Mouse (Mus musculus) embryonic fibroblast, embryonic 13.5 days (primary cell): ENCODE measurements around the gene Olfr356. TPM values are rescaled to one million over a fixed set of nuclear protein-coding genes. Genes with fewer than 3 reads are reported as not detected.

ENCODE experiments used
- H3K27ac ChIP-seq: 2 replicates; pipeline ENCODE4 v1.5.1; 2012; ENCODE audit warnings: low read length, control low read depth, inconsistent platforms; ENCODE audit not compliant: insufficient read depth
- H3K4me1 ChIP-seq: 2 replicates; pipeline ENCODE4 v1.6.1; 2011; ENCODE audit warnings: low read length; ENCODE audit not compliant: control insufficient read depth, insufficient read depth
- H3K4me3 ChIP-seq: 2 replicates; pipeline ENCODE4 v1.5.1; 2011; ENCODE audit warnings: mild to moderate bottlenecking, control low read depth, low read length; ENCODE audit not compliant: insufficient read depth
- CTCF ChIP-seq: IDR thresholded peaks from 2 replicates; pipeline ENCODE4 v1.5.1; 2011; ENCODE audit warnings: mild to moderate bottlenecking, control low read depth, low read length, moderate library complexity, borderline replicate concordance; ENCODE audit not compliant: insufficient read depth
- POLR2A ChIP-seq: IDR thresholded peaks from 2 replicates; pipeline ENCODE4 v1.6.1; 2011; ENCODE audit warnings: low read depth, mild to moderate bottlenecking, control low read depth, low read length, moderate library complexity
- polyA plus RNA-seq: library from polyadenylated mRNA; stranded (reverse); fragments of >200 nt; gene quantifications from 2 replicates; pipeline ENCODE4 v1.2.4, GENCODE M21; 2011; ENCODE audit warnings: low read depth; ENCODE audit not compliant: missing spikeins, insufficient read length

The Olfr356 gene
- not detected in 2 replicates for polyA plus RNA-seq

DNA sequence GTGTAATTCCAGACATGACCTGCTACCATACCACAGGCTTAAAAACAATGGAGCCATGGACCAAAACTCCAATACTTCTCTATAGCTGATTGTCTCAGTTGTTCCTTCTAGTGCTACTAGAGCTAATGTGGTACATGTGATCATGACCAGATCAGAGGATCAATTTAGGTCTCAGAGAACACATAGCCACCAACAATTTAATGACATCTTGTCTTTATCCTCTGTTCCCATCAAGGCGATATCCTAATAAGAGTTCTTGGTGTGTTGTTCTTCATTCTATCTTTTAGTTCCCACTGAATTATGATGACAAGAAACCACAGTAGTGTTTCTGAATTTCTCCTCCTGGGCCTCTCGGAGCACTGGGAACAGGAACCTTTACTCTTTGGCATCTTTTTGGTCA, at the start of gene Olfr356:
Olfr356 (plus strand) TSS at position 301 of the 400 bp plus-strand sequence.
- no peak within 1 kb of the TSS for H3K4me3 ChIP-seq
- TF ChIP-seq POLR2A (no peak), CTCF (no peak)

DNA sequence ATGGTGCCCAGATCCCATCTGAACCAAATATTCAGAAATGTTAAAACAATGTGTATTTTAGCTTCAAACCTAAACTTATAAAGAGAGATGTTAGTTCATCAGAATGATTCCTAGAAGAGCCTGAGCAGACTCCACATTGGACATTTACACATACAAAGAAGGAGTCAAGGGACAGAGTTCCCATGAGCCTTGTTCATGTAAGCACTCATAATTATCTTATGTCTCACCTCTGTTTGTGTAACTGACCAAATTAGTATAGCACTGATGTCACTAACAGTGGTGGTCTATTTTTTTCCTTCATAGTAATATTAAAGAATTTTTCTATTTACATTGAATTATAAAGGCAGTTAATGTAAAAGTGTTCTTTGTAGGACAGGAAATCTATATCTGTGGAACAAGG, 44.1 kb upstream of the Olfr356 start, which contains the start of gene Olfr353:
Olfr353 (minus strand) TSS at position 101 of the 400 bp plus-strand sequence.
- H3K27ac ChIP-seq = no peak within 1 kb of the TSS
- H3K4me3 ChIP-seq = no peak within 1 kb of the TSS
- H3K4me1 ChIP-seq = no peaks in the 10 kb centered on the region
- TF ChIP-seq POLR2A (no peak), CTCF (no peak)

More for the DNA sequence above, at the start of gene Olfr356:
- Histone ChIP-seq H3K27ac (no peak within 1 kb of the TSS), H3K4me1 (no peaks in the 10 kb centered on the region)

DNA sequence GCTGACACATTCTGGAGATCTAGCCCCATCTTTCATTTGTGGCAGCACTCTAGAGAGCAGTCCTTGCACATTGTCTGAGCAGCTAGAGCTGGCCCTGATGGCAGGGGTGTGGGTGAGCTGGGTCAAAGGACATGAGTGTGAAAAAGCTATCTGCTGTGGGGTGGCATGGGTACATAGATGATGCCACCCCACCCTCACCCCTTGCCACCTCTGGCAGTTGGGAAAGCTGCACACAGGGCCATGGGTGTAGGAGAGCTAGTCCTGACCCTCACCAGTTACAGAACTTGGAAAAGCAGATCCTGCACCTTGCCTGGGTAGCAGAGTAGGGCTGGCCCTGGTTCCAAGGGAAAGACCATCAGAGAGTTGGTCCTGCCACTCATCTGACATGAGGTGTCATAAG, 39.8 kb upstream of the Olfr356 start:
- no peaks in the 10 kb centered on the region for H3K4me1 ChIP-seq
- no peak overlapping the region for H3K27ac ChIP-seq
- TF ChIP-seq POLR2A = no peak
- no peak for TF ChIP-seq CTCF
- H3K4me3 ChIP-seq = no peak overlapping the region

DNA sequence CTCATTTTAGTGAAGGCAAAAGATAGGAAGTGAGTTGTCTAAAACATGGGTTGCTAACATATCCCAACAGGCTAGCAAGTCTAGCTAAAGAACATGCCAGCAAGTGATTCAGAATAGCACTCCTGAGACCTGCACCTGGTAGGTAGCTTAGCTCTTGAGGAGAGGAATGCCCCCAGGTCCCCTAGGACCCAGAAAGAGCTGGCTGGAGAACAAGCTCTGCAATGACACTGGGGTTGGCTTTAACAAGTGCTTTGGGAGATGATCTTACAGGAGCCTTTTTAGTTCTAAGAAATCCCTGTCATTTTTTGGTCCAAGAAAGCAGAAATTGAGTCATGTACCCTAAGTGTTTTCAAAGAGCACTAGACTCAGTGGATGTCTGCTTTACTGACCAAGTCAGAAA, 31.5 kb upstream of the Olfr356 start, which contains the start of gene Olfr354:
Olfr354 (plus strand) TSS at position 301 of the 400 bp plus-strand sequence.
- Histone ChIP-seq H3K4me1 (no peaks in the 10 kb centered on the region), H3K4me3 (no peak within 1 kb of the TSS)

DNA sequence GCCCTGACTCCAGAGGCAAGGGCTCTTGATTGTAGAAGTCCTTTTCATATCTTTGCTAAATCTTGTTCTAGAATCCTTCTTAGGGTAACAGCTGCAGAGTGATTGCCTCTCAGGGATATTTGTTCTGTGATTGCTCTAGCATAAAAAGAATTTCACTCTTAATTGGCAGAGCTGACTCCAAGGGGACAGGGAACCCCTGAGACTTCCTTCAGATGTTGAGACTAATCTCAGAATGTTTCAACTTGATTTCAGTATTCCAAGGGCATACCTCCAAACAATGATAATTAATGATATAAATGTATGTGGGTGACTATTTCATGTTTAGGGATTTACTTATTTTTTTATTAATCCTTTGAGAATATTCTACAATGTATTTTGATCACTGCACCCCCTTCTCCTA, 8.1 kb upstream of the Olfr356 start, which contains the start of gene Olfr355:
Olfr355 (minus strand) TSS at position 101 of the 400 bp plus-strand sequence.
- no peak within 1 kb of the TSS for H3K27ac ChIP-seq
- TF ChIP-seq POLR2A = no peak
- no peak for TF ChIP-seq CTCF
- no peaks in the 10 kb centered on the region for H3K4me1 ChIP-seq

More for the DNA sequence above, 31.5 kb upstream of the Olfr356 start, which contains the start of gene Olfr354:
- no peak within 1 kb of the TSS for H3K27ac ChIP-seq
- TF ChIP-seq POLR2A (no peak), CTCF (no peak)

More for the DNA sequence above, 8.1 kb upstream of the Olfr356 start, which contains the start of gene Olfr355:
- no peak within 1 kb of the TSS for H3K4me3 ChIP-seq

Other genes starting within 250 kb of the Olfr356 start
- gene Olfr347, start 205.2 kb upstream of the Olfr356 start, polyA plus RNA-seq = not detected in 2 replicates
- not detected in 2 replicates for gene Olfr348, start 152.8 kb upstream of the Olfr356 start, polyA plus RNA-seq
- gene Olfr50, start 146.6 kb upstream of the Olfr356 start, polyA plus RNA-seq = not detected in 2 replicates
- not detected in 2 replicates for gene Olfr3, start 120.1 kb upstream of the Olfr356 start, polyA plus RNA-seq
- not detected in 2 replicates for gene Olfr350, start 90.8 kb upstream of the Olfr356 start, polyA plus RNA-seq
- gene Olfr351, start 74.5 kb upstream of the Olfr356 start, polyA plus RNA-seq = not detected in 2 replicates
- gene Olfr352, start 68.7 kb upstream of the Olfr356 start, polyA plus RNA-seq = 0.21 TPM in 1 of 2 replicates, not detected in the other
- gene Olfr353, start 44.2 kb upstream of the Olfr356 start, polyA plus RNA-seq = not detected in 2 replicates
- not detected in 2 replicates for gene Olfr354, start 31.4 kb upstream of the Olfr356 start, polyA plus RNA-seq
- not detected in 2 replicates for gene Olfr355, start 8.2 kb upstream of the Olfr356 start, polyA plus RNA-seq
- gene Olfr357, start 56.7 kb downstream of the Olfr356 start, polyA plus RNA-seq = not detected in 2 replicates
- not detected in 2 replicates for gene Olfr358, start 72.2 kb downstream of the Olfr356 start, polyA plus RNA-seq
- gene Olfr360, start 128.6 kb downstream of the Olfr356 start, polyA plus RNA-seq = not detected in 2 replicates
- not detected in 2 replicates for gene Olfr361, start 152.2 kb downstream of the Olfr356 start, polyA plus RNA-seq
- gene Olfr362, start 180.8 kb downstream of the Olfr356 start, polyA plus RNA-seq = not detected in 2 replicates
- not detected in 2 replicates for gene Olfr364-ps1, start 202.2 kb downstream of the Olfr356 start, polyA plus RNA-seq